Mouse (Mus musculus): ENCODE data around the gene Insr. TPM values are rescaled to one million over a fixed set of nuclear protein-coding genes. Genes with fewer than 3 reads are reported as not detected.
A peak's percentile ranks its signal among the peaks of the same experiment; 100 is the strongest.

The Insr gene
- total RNA-seq (2012; rRNA removed) (1.6 and 2.1 TPM in 2 replicates), total RNA-seq (2014; rRNA removed) (3.0 and 3.9 TPM in 2 replicates), polyA plus RNA-seq (2012; ENCODE audit: insufficient read length, low read depth) (3.2 and 4.6 TPM in 2 replicates)

GRCm38 (mm10) chr8:3278934-3279720 is at the start of gene Insr:
Gene Insr (minus strand): TSS chr8:3279617.
- no peak for TF ChIP-seq USF1 (IDR thresholded peaks at IDR 0.05; ENCODE audit: low read depth, low read length)
- no peak for TF ChIP-seq JUND (conservative IDR thresholded peaks at IDR 0.05; ENCODE audit: low read depth, low read length)
- TF ChIP-seq E2F4 (IDR thresholded peaks at IDR 0.05; ENCODE audit: insufficient replicate concordance, low read depth, low read length) = no peak
- TF ChIP-seq MEF2A (IDR thresholded peaks at IDR 0.05; ENCODE audit: borderline replicate concordance, low read depth, low read length) = 0 out of 2 replicates have a peak, but pooled peaks have one; percentile 18
- peak; percentile 36 for TF ChIP-seq HCFC1 (IDR thresholded peaks at IDR 0.05; ENCODE audit: low read depth, low read length)
- no peak for TF ChIP-seq NRF1 (IDR thresholded peaks at IDR 0.05; ENCODE audit: low read depth, low read length)
- TF ChIP-seq SIN3A (IDR thresholded peaks at IDR 0.05; ENCODE audit: low read length) = peak; percentile 79; the same call in 1 of the 2 replicates
- TF ChIP-seq ELF1 (IDR thresholded peaks at IDR 0.05; ENCODE audit: low read depth, low read length) = no peak
- peak; percentile 53; the same call in 1 of the 2 replicates for TF ChIP-seq CHD2 (IDR thresholded peaks at IDR 0.05; ENCODE audit: low read length)
- TF ChIP-seq TCF12 (IDR thresholded peaks at IDR 0.05; ENCODE audit: low read depth, low read length) = peak; percentile 37; the same call in 1 of the 2 replicates
- TF ChIP-seq BHLHE40 (IDR thresholded peaks at IDR 0.05; ENCODE audit: low read depth, low read length) = peak; percentile 33; the same call in 1 of the 2 replicates
- no peak for TF ChIP-seq IRF4 (IDR thresholded peaks at IDR 0.05; ENCODE audit: low read depth, low read length)
- TF ChIP-seq POLR2AphosphoS2 (IDR thresholded peaks at IDR 0.05; ENCODE audit: low read depth, low read length) = no peak
- TF ChIP-seq EP300 (IDR thresholded peaks at IDR 0.05; ENCODE audit: low read length) = no peak
- no peak for TF ChIP-seq ZNF384 (IDR thresholded peaks at IDR 0.05; ENCODE audit: low read depth, low read length)
- peak; percentile 19; the same call in 1 of the 2 replicates for TF ChIP-seq ETS1 (conservative IDR thresholded peaks at IDR 0.05; ENCODE audit: low read depth, low read length)
- no peak for TF ChIP-seq MXI1 (IDR thresholded peaks at IDR 0.05; ENCODE audit: low read depth, low read length)
- TF ChIP-seq CHD1 (IDR thresholded peaks at IDR 0.05; ENCODE audit: low read depth, low read length) = no peak
- TF ChIP-seq GABPA (IDR thresholded peaks at IDR 0.05; ENCODE audit: insufficient replicate concordance, low read depth, low read length) = no peak
- Histone ChIP-seq H3K79me2 (replicated peaks; ENCODE audit: control insufficient read depth, extremely low read depth, insufficient read depth, poor library complexity, severe bottlenecking) (no peaks in the 10 kb centered on the region), H3K9me3 (replicated peaks; ENCODE audit: low read length) (no peaks in the 10 kb centered on the region), H3K27me3 (replicated peaks) (no peaks in the 10 kb centered on the region), H3K36me3 (replicated peaks in 1 of 2; ENCODE audit: control insufficient read depth in 1 of 2, insufficient read depth in 1 of 2, low read length in 1 of 2) (peaks cover 0 to 24% of the 10 kb centered on the region in 2 experiments), H3K9ac (ENCODE audit: insufficient read depth, low read depth) (no peak within 1 kb of the TSS), H3K4me2 (ENCODE audit: insufficient read depth, low read depth, poor library complexity, severe bottlenecking) (no peak within 1 kb of the TSS), H3K4me1 (ENCODE audit: control insufficient read depth in 1 of 2, insufficient read depth in 2 of 2) (peaks cover 0 to 21% of the 10 kb centered on the region in 2 experiments; a peak in 2 of 4 replicates), H3K4me3 (replicated peaks in 1 of 3; ENCODE audit: low read depth in 2 of 3, low read length in 2 of 3, poor library complexity in 1 of 3) (peak within 1 kb of the TSS; percentile 61 to 94 (median 66)), H3K27ac (ENCODE audit: insufficient read depth, low read depth) (no peak within 1 kb of the TSS)
- in situ Hi-C loops (cut with MboI; ENCODE audit: low pct_ligation_motif_present, low pct_unique_long_range_greater_than_20kb, low sequenced_read_pairs) (no loop called here), dilution Hi-C loops (cut with MboI; ENCODE audit: extremely low pct_ligation_motif_present, extremely low pct_unique_long_range_greater_than_20kb, low sequenced_read_pairs) (no loop called here)
- DNase-seq (ENCODE audit: extremely low read depth) = peak; percentile 89

All from CH12.LX (cell line).